Mouse (Mus musculus) gastrocnemius, adult 8-10 months (tissue): ENCODE measurements at regions not wholly inside any gene's neighbourhood (a gene's known extent, or its start where the extent isn't known, plus 50 kb on each side); places are given as distances from the start of the nearest gene placed in this dataset.

Experiments used
- DNase-seq, 2 experiments: peaks; one replicate each; pipeline ENCODE4 v3.0.0; 2022; ENCODE audit warnings: low spot score in 2 of 2

- no peak for DNase-seq
Measured at GRCm38 (mm10) chr4:148723208-148723607, 80.1 kb downstream of the Gm572 start.

GRCm38 (mm10) chr4:148723934-148724719, 80.1 kb upstream of the Casz1 start:
- no peak for DNase-seq

- no peak for DNase-seq
Measured at GRCm38 (mm10) chr4:148728800-148729199, 75.4 kb upstream of the Casz1 start.

GRCm38 (mm10) chr4:148731586-148731985, 72.6 kb upstream of the Casz1 start:
- no peak for DNase-seq

GRCm38 (mm10) chr4:148734061-148734460, 70.2 kb upstream of the Casz1 start:
- no peak for DNase-seq

GRCm38 (mm10) chr4:148734547-148734946, 69.7 kb upstream of the Casz1 start:
- DNase-seq = no peak

GRCm38 (mm10) chr4:148738601-148739530, 65.4 kb upstream of the Casz1 start:
- DNase-seq = no peak

GRCm38 (mm10) chr4:148742549-148743413, 61.4 kb upstream of the Casz1 start:
- peak; percentile 50 to 58 for DNase-seq

GRCm38 (mm10) chr4:148743414-148743844, 60.8 kb upstream of the Casz1 start:
- DNase-seq = no peak

GRCm38 (mm10) chr4:148744053-148744452, 60.2 kb upstream of the Casz1 start:
- no peak for DNase-seq

- no peak for DNase-seq
Measured at GRCm38 (mm10) chr4:148746460-148747314, 57.5 kb upstream of the Casz1 start.

- DNase-seq = no peak
Measured at GRCm38 (mm10) chr4:148747315-148747644, 56.9 kb upstream of the Casz1 start.

- no peak for DNase-seq
Measured at GRCm38 (mm10) chr4:148750030-148750429, 54.2 kb upstream of the Casz1 start.

GRCm38 (mm10) chr4:148751591-148751990, 52.6 kb upstream of the Casz1 start:
- DNase-seq = peak in 1 of 2 experiments; percentile 45

GRCm38 (mm10) chr4:148752360-148753093, 51.7 kb upstream of the Casz1 start:
- peak in 1 of 2 experiments; percentile 41 for DNase-seq

GRCm38 (mm10) chr4:148753143-148753798, 51.0 kb upstream of the Casz1 start:
- DNase-seq = peak in 1 of 2 experiments; percentile 56

GRCm38 (mm10) chr4:148753849-148754248, 50.4 kb upstream of the Casz1 start:
- no peak for DNase-seq
